Mouse (Mus musculus) heart, postnatal 0 days (tissue): Measurements from ENCODE around the gene Grid2. TPM values are rescaled to one million over a fixed set of nuclear protein-coding genes. Genes with fewer than 3 reads are reported as not detected.

Experiments
- ATAC-seq: fragments of 200-750 bp; cut with Nextera tagmentation; 2 replicates; pipeline ENCODE4 v1.8.0; 2017; ENCODE audit warnings: low read depth, moderate number of reproducible peaks, moderate library complexity; ENCODE audit not compliant: insufficient read depth
- DNase-seq: peaks from one replicate; pipeline ENCODE4 v3.0.0-alpha.2; 2016; ENCODE audit warnings: low spot score
- H3K27ac ChIP-seq: fragments of 300-500 bp; sonication (generic); 2 replicates; pipeline ENCODE4 v1.5.1; 2014; ENCODE audit warnings: low read depth, mild to moderate bottlenecking
- H3K27me3 ChIP-seq: fragments of 300-500 bp; sonication (generic); 2 replicates; pipeline ENCODE4 v1.6.1; 2014; ENCODE audit warnings: low read length, mixed read lengths; ENCODE audit not compliant: control insufficient read depth, insufficient read depth
- H3K36me3 ChIP-seq: fragments of 300-500 bp; sonication (generic); replicated peaks from 2 replicates; pipeline ENCODE4 v1.6.1; 2014; ENCODE audit warnings: low read length, mixed read lengths; ENCODE audit not compliant: control insufficient read depth, insufficient read depth
- H3K4me1 ChIP-seq: fragments of 300-500 bp; sonication (generic); 2 replicates; pipeline ENCODE4 v1.6.1; 2014; ENCODE audit warnings: antibody characterized with exemption; ENCODE audit not compliant: control insufficient read depth, insufficient read depth
- H3K4me2 ChIP-seq: fragments of 300-500 bp; sonication (generic); 2 replicates; pipeline ENCODE4 v1.6.1; 2014; ENCODE audit warnings: low read depth, mild to moderate bottlenecking, low read length, moderate library complexity
- H3K4me3 ChIP-seq: fragments of 300-500 bp; sonication (generic); 2 replicates; pipeline ENCODE4 v1.5.1; 2014; ENCODE audit warnings: low read depth, low read length
- H3K9ac ChIP-seq: fragments of 300-500 bp; sonication (generic); replicated peaks from 2 replicates; pipeline ENCODE4 v1.6.1; 2014; ENCODE audit warnings: low read depth, low read length, mixed read lengths
- H3K9me3 ChIP-seq: fragments of 300-500 bp; sonication (generic); replicated peaks from 2 replicates; pipeline ENCODE4 v1.6.1; 2016; ENCODE audit warnings: low read length; ENCODE audit not compliant: control insufficient read depth
- CTCF ChIP-seq: IDR thresholded peaks from 2 replicates; pipeline ENCODE4 v1.5.1; 2016; ENCODE audit warnings: antibody characterized with exemption, control low read depth, low read depth
- EP300 ChIP-seq: IDR thresholded peaks from 2 replicates; pipeline ENCODE4 v1.6.1; 2016; ENCODE audit warnings: antibody characterized with exemption, low read depth
- WGBS: fragments of 180-500 bp; shearing (Covaris S2); extraction: QIAGEN DNeasy Blood & Tissue Kit; methylation state at CpG from one replicate; pipeline ENCODE4 v1.1.7; 2014; 5-methylcytosine and 5-hydroxymethylcytosine counted together
- polyA plus RNA-seq: library from polyadenylated mRNA; unstranded; fragments of >200 nt; fragmentation: Nextera tagmentation; extraction: Ambion mirVana; gene quantifications from 2 replicates; pipeline ENCODE4 v1.2.1, GENCODE M21; 2015
- total RNA-seq: library from RNA; depleted of rRNA; stranded (reverse); fragments of >200 nt; gene quantifications from 2 replicates; pipeline ENCODE4 v1.2.3, GENCODE M21; 2014; ENCODE audit warnings: low replicate concordance

Gene Grid2
- total and polyA plus RNA-seq, 2 experiments from 2014 or later, result 0.10 to 0.27 TPM

DNA sequence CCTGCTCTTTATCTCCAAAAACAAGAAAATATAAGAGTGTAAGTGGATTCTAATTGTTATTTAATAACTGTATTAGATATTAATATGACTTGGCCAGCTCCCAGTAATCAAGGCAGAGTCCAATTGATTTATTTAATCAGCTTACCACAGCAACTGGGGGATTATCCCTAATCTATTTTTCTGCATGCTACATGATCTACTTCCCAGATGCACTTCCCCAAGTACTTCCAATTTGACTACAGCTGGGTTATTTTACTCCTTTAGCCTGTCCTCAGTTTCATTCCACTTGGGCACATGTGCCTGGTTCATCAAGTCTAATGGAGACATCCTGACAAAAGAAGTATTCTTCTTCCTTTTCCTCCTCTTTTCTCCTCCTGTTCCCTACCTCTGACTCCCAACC is 539.0 kb downstream of the Grid2 start:
- TF ChIP-seq CTCF, result no peak
- no peak for TF ChIP-seq EP300
- no peak for ATAC-seq

DNA sequence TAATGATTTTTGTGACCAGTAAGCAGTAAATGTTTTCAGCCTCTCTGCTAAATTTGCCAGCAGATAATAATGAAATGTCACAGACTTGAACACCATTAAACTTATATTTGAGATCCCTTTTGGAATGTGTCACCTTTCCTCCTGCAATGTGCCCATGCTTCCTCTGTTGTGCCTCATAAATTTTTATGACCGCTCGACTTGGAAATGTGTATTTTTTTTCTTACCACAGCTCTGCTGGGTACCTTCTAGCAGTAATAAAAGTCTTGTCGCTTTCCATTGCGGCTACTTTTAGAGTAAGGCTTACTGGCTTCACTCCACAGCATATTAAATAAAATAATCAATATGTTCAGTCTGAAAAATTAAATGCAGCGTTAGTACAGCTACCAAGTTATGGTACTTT is 564.6 kb downstream of the Grid2 start:
- no peak for TF ChIP-seq CTCF
- TF ChIP-seq EP300, result no peak
- no peak overlapping the region for H3K9ac ChIP-seq
- H3K36me3 ChIP-seq, result no peaks in the 10 kb centered on the region
- H3K9me3 ChIP-seq, result no peaks in the 10 kb centered on the region
- no peak overlapping the region for H3K4me2 ChIP-seq
- H3K4me3 ChIP-seq, result no peak overlapping the region
- DNase-seq (no peak), ATAC-seq (no peak)
- 84% methylated on average over 5 of the region's 5 CpGs for WGBS
- H3K27ac ChIP-seq, result no peak overlapping the region
- H3K27me3 ChIP-seq, result no peaks in the 10 kb centered on the region
- no peaks in the 10 kb centered on the region for H3K4me1 ChIP-seq

More for the DNA sequence above, 539.0 kb downstream of the Grid2 start:
- Histone ChIP-seq H3K36me3 (no peaks in the 10 kb centered on the region), H3K4me3 (no peak overlapping the region), H3K27me3 (no peaks in the 10 kb centered on the region), H3K27ac (no peak overlapping the region), H3K9me3 (no peaks in the 10 kb centered on the region), H3K4me1 (no peaks in the 10 kb centered on the region), H3K4me2 (no peak overlapping the region), H3K9ac (no peak overlapping the region)
- DNase-seq, result no peak

DNA sequence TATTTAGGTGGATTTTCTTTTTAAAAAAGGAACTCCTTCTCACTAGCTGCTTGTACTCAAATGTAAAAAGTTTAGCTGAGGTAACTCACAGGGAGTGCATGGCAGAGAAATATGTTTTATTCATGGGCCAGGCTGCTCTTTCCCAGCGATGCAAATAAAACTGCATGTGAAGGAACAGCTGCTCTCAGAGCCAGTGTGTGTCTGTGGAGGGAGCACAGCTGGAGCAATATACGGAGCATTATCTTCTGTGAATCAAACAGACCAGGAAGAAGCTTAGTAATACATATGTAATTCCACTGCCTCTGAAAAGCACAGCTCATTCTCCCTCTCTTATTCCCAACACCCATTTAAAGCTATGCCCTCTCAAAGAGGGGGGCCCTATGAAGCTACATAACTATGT is 607.0 kb downstream of the Grid2 start:
- 37% methylated on average over 2 of the region's 2 CpGs for whole genome bisulfite sequencing
- no peaks in the 10 kb centered on the region for H3K9me3 ChIP-seq
- H3K4me1 ChIP-seq, result no peaks in the 10 kb centered on the region
- ATAC-seq (no peak), DNase-seq (no peak)
- no peak overlapping the region for H3K4me2 ChIP-seq
- H3K36me3 ChIP-seq, result no peaks in the 10 kb centered on the region
- no peak overlapping the region for H3K4me3 ChIP-seq
- H3K27me3 ChIP-seq, result no peaks in the 10 kb centered on the region
- H3K27ac ChIP-seq, result no peak overlapping the region
- TF ChIP-seq EP300 (no peak), CTCF (no peak)
- no peak overlapping the region for H3K9ac ChIP-seq

DNA sequence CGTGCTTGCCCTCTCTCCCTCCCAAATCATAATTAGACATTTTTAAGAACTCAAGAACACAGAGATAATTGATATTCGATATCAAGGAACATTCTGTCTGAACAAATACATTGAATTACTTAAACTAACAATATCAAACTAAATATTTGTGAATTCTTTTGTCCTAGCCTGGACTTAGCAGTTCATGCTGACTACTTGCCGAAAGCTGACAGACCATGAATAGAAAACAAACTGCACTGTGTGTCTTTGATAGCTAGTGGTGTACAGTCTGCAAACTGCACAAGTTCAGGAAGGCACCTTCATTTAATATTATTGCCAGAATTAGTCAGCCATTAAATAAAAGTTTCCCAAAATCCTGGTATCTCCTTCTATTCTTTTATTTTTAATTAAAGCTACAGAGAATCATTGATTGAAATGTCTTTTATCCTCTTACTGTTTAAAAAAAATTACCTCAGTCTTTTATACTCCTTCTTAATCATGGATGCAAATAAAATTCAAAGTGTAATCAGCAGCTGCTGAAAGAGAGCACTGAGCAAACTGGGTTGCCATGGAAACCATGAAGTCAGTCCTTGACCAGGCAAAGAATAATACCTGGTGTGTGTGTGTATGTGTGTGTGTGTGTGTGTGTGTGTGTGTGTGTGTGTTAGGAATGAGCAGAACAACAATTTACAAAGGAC is 621.5 kb downstream of the Grid2 start:
- 74% methylated on average over 3 of the region's 3 CpGs for WGBS
- Histone ChIP-seq H3K4me1 (no peaks in the 10 kb centered on the region), H3K27me3 (no peaks in the 10 kb centered on the region), H3K9me3 (no peaks in the 10 kb centered on the region), H3K4me3 (no peak overlapping the region), H3K36me3 (no peaks in the 10 kb centered on the region), H3K9ac (no peak overlapping the region), H3K4me2 (no peak overlapping the region), H3K27ac (no peak overlapping the region)
- DNase-seq (no peak), ATAC-seq (no peak)
- no peak for TF ChIP-seq EP300
- TF ChIP-seq CTCF, result no peak

DNA sequence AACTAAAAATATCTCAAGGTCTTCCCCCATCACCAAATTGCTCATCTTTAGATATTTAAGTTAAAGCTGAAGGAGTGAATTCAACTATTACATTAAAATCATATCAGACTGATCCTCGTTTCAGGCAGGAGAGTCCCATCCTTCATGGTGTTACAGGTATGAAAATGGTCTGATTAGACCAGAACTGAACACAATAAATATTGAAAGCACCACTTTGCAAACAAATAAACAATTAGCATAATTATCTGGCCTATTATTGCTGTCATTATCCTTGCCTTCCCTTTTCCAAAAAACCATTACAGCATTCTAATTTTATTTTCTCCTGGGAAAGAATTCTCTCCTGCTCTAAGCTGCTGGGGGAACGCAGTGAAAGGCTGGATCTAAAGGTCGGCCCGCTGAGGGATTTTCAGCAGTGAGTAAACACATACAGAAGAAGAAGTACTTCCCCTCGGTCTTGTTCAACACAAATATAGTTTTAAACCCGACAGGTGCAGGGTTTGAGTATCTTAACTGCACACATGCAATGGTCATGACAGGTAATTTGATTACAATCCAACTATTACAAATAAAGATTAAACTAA is 622.2 kb downstream of the Grid2 start:
- no peaks in the 10 kb centered on the region for H3K27me3 ChIP-seq
- ATAC-seq (no peak), DNase-seq (no peak)
- H3K36me3 ChIP-seq, result no peaks in the 10 kb centered on the region
- 68% methylated on average over 6 of the region's 6 CpGs for WGBS
- no peak overlapping the region for H3K27ac ChIP-seq
- H3K9ac ChIP-seq, result no peak overlapping the region
- no peak overlapping the region for H3K4me2 ChIP-seq
- no peak overlapping the region for H3K4me3 ChIP-seq
- TF ChIP-seq EP300 (no peak), CTCF (no peak)
- H3K9me3 ChIP-seq, result no peaks in the 10 kb centered on the region
- no peaks in the 10 kb centered on the region for H3K4me1 ChIP-seq

DNA sequence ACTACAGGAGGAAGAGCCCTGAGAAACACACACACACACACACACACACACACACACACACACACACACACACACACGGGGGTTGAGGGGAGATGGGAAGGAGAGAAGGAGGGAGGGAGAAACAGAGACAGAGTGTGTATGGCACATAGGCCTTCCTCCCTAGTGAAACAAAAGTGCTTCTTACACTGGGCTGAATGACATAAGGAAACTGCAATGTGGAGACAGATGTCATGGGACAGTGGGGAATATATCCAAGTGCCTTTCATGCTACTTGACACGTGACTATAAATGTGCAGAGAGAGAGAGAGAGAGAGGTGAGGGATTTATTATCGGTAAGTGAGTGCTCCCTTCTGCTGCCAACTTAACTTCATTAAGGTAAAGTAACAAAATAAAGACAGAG is 639.0 kb downstream of the Grid2 start:
- no peaks in the 10 kb centered on the region for H3K9me3 ChIP-seq
- H3K4me1 ChIP-seq, result no peaks in the 10 kb centered on the region
- no peak overlapping the region for H3K4me3 ChIP-seq
- no peak for TF ChIP-seq CTCF
- TF ChIP-seq EP300, result no peak
- H3K4me2 ChIP-seq, result no peak overlapping the region
- H3K9ac ChIP-seq, result no peak overlapping the region
- no peak for ATAC-seq
- 27% methylated on average over 3 of the region's 3 CpGs for WGBS
- no peaks in the 10 kb centered on the region for H3K36me3 ChIP-seq
- H3K27ac ChIP-seq, result no peak overlapping the region
- H3K27me3 ChIP-seq, result no peaks in the 10 kb centered on the region
- no peak for DNase-seq
